Comparison of ENCODE assay signal across 23 mouse cellular contexts in the genomic region with DNA sequence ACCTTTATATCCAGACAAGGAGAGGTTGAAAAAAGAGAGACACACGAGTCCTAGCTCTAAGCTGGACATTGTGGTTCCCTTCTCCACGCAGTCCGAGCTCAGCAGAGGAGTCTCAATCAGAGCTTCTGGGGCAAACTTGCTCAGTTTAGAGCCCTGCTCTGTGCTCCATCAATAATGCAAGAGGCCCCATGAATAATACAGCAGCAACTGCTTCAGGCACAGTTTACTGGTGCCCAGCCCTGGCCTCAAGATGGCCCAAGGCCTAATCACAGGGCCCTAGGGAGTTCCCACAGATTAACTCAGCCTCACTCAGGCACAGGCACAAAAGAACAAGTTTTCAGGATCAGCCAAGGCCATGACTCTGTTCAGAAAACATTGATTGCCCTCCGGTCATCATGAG.
DNase-seq lines count a peak whose midpoint lies in the region; ATAC-seq lines count a peak whose summit lies in the region.
"Had no signal": no experiment of that assay in that cellular context is flagged by ENCODE, and none has a peak within 500 bp of the region (broad histone marks: within the 10 kb centered on the region; RNA-seq: fewer than 3 reads in every experiment).

No protein-coding gene starts in this region.

- no peak for ATAC-seq in neural tube, embryonic 11.5 days (ENCODE audit: insufficient read depth, low FRiP score, low TSS enrichment)
- ATAC-seq in midbrain, embryonic 11.5 days (ENCODE audit: low FRiP score) = peak; percentile 71
- peak; percentile 76; the same call in 1 of the 2 replicates for ATAC-seq in midbrain, embryonic 16.5 days
- ATAC-seq: intestine, embryonic 15.5 days; liver, postnatal 0 days; Patski had no signal

- no peaks in the 10 kb centered on the region for H3K27me3 ChIP-seq in neural tube, embryonic 11.5 days (ENCODE audit: control insufficient read depth, insufficient read depth, low read length)
- H3K27me3 ChIP-seq in midbrain, embryonic 11.5 days (ENCODE audit: control insufficient read depth, insufficient read depth, low read length) = no peaks in the 10 kb centered on the region
- H3K27me3 ChIP-seq in midbrain, embryonic 16.5 days (ENCODE audit: control insufficient read depth, insufficient read depth, low read depth, low read length) = no peaks in the 10 kb centered on the region
- H3K27me3 ChIP-seq: heart, embryonic 13.5 days; intestine, embryonic 15.5 days; Patski; stomach, embryonic 15.5 days had no signal

- no peaks in the 10 kb centered on the region for H3K36me3 ChIP-seq in neural tube, embryonic 11.5 days (ENCODE audit: control insufficient read depth, insufficient read depth, low read length)
- H3K36me3 ChIP-seq in midbrain, embryonic 11.5 days (ENCODE audit: control insufficient read depth, insufficient read depth, low read length) = no peaks in the 10 kb centered on the region
- no peaks in the 10 kb centered on the region for H3K36me3 ChIP-seq in midbrain, embryonic 16.5 days (ENCODE audit: control insufficient read depth, insufficient read depth, low read length)
- H3K36me3 ChIP-seq: heart, embryonic 13.5 days; intestine, embryonic 15.5 days; limb, embryonic 10.5 days; stomach, embryonic 15.5 days had no signal

- intact Hi-C loops in heart, postnatal 25 days (cut with DNase I) = no loop called here

- no peaks in the 10 kb centered on the region for H3K4me1 ChIP-seq in neural tube, embryonic 11.5 days (ENCODE audit: control insufficient read depth, insufficient read depth, low read length)
- no peaks in the 10 kb centered on the region for H3K4me1 ChIP-seq in midbrain, embryonic 11.5 days (ENCODE audit: control insufficient read depth, insufficient read depth, low read length)
- H3K4me1 ChIP-seq in midbrain, embryonic 16.5 days (ENCODE audit: control insufficient read depth, insufficient read depth, low read length) = no peaks in the 10 kb centered on the region; the same call in 1 of the 2 replicates
- H3K4me1 ChIP-seq: heart, embryonic 13.5 days; intestine, embryonic 15.5 days; limb, embryonic 10.5 days; stomach, embryonic 15.5 days had no signal

- no peak overlapping the region for H3K4me3 ChIP-seq in neural tube, embryonic 11.5 days (ENCODE audit: low read depth, low read length)
- no peak overlapping the region for H3K4me3 ChIP-seq in midbrain, embryonic 11.5 days (ENCODE audit: low read depth, low read length)
- H3K4me3 ChIP-seq in midbrain, embryonic 16.5 days (ENCODE audit: low read depth, low read length) = no peak overlapping the region
- H3K4me3 ChIP-seq: heart, embryonic 13.5 days; intestine, embryonic 15.5 days; limb, embryonic 10.5 days; stomach, embryonic 15.5 days had no signal

- no peak overlapping the region for H3K9ac ChIP-seq in neural tube, embryonic 11.5 days (ENCODE audit: low read length)
- no peak overlapping the region for H3K9ac ChIP-seq in midbrain, embryonic 11.5 days (ENCODE audit: low read length)
- no peak overlapping the region for H3K9ac ChIP-seq in midbrain, embryonic 16.5 days (ENCODE audit: low read depth, low read length)
- H3K9ac ChIP-seq: heart, embryonic 13.5 days; intestine, embryonic 15.5 days; liver, postnatal 0 days; stomach, embryonic 15.5 days had no signal

- no peaks in the 10 kb centered on the region for H3K9me3 ChIP-seq in neural tube, embryonic 11.5 days (ENCODE audit: control insufficient read depth, low read length)
- H3K9me3 ChIP-seq in midbrain, embryonic 11.5 days (ENCODE audit: control insufficient read depth, low read length) = no peaks in the 10 kb centered on the region
- no peaks in the 10 kb centered on the region for H3K9me3 ChIP-seq in midbrain, embryonic 16.5 days (replicated peaks; ENCODE audit: control insufficient read depth, low read length, poor library complexity, severe bottlenecking)
- H3K9me3 ChIP-seq: heart, embryonic 13.5 days; intestine, embryonic 15.5 days; limb, embryonic 10.5 days; stomach, embryonic 15.5 days had no signal

- DNase-seq in heart, adult 11 months = peak; percentile 53
- no peak for DNase-seq in heart, postnatal 25 days (ENCODE audit: low spot score)
- DNase-seq in neural tube, embryonic 11.5 days (ENCODE audit: low spot score) = peak; percentile 24
- no peak for DNase-seq in neural tube, embryonic 10.5 days (ENCODE audit: extremely low spot score, low spot score)
- DNase-seq in midbrain, embryonic 11.5 days (ENCODE audit: low spot score, missing footprints) = no peak
- no peak for DNase-seq in right cerebral cortex, postnatal 25 days
- DNase-seq in yolk sac, embryonic 10.5 days (ENCODE audit: low spot score) = no peak
- DNase-seq: adrenal gland, postnatal 25 days; heart, adult 18-20 months; heart, postnatal 36 days; kidney, adult 9 months; kidney, postnatal 25 days; layer of hippocampus, adult 9-11 months; liver, postnatal 0 days; lung, postnatal 10 days; right cerebral cortex, postnatal 14 days; thymus, adult 2 months had no signal

- no peak overlapping the region for H3K4me2 ChIP-seq in neural tube, embryonic 11.5 days (ENCODE audit: low read depth)
- H3K4me2 ChIP-seq in midbrain, embryonic 11.5 days = no peak overlapping the region
- no peak overlapping the region for H3K4me2 ChIP-seq in midbrain, embryonic 16.5 days (ENCODE audit: low read length)
- H3K4me2 ChIP-seq: heart, embryonic 13.5 days; intestine, embryonic 15.5 days; stomach, embryonic 15.5 days had no signal

- H3K27ac ChIP-seq in neural tube, embryonic 11.5 days (ENCODE audit: low read depth, low read length) = no peak overlapping the region
- no peak overlapping the region for H3K27ac ChIP-seq in midbrain, embryonic 11.5 days (ENCODE audit: low read depth, low read length)
- no peak overlapping the region for H3K27ac ChIP-seq in midbrain, embryonic 16.5 days (ENCODE audit: low read length)
- H3K27ac ChIP-seq: heart, embryonic 13.5 days; intestine, embryonic 15.5 days; limb, embryonic 10.5 days; stomach, embryonic 15.5 days had no signal

- 78% methylated on average over 4 of the region's 4 CpGs for WGBS in neural tube, embryonic 11.5 days
- 79% methylated on average over 4 of the region's 4 CpGs for WGBS in midbrain, embryonic 11.5 days
- 64% methylated on average over 4 of the region's 4 CpGs for WGBS in midbrain, embryonic 16.5 days

Comparison
In these comparisons a context has a peak if more than half of its experiments do, and no peak if none do; other contexts are left out.
1. DNase-seq: peak in heart, adult 11 months (single experiment) and neural tube, embryonic 11.5 days (single experiment); none in heart, postnatal 25 days (single experiment), neural tube, embryonic 10.5 days (single experiment), midbrain, embryonic 11.5 days (single experiment), right cerebral cortex, postnatal 25 days (single experiment) and yolk sac, embryonic 10.5 days (single experiment).